Mouse (Mus musculus) hematopoietic stem cell, adult 5-6 weeks (primary cell): ENCODE data around the gene Fgf2. TPM values are rescaled to one million over a fixed set of nuclear protein-coding genes. Genes with fewer than 3 reads are reported as not detected.

Source experiments
- ATAC-seq, 2 experiments: fragments of 125-278 bp in 1 of 2; replicated peaks in 1 of 2; 2 replicates each; pipeline ENCODE4 v1.8.0; 2016 to 2017; ENCODE audit warnings: inconsistent platforms in 2 of 2, mild to moderate bottlenecking in 2 of 2, moderate number of reproducible peaks in 2 of 2, low read depth in 1 of 2, moderate TSS enrichment in 1 of 2; ENCODE audit not compliant: low FRiP score in 2 of 2, poor library complexity in 2 of 2, severe bottlenecking in 2 of 2, insufficient read depth in 1 of 2, low TSS enrichment in 1 of 2
- total RNA-seq: library from RNA; stranded (forward); fragments of 172-1452, 232-1000 nt; gene quantifications from 2 replicates; pipeline ENCODE4 v1.2.3, GENCODE M21; 2017

Gene Fgf2
- total RNA-seq, 1 experiment from 2014 or later = under 0.01 TPM

- no peak for ATAC-seq
Observed at GRCm38 (mm10) chr3:37455992-37456391, 107.8 kb downstream of the Fgf2 start.

Other genes starting within 250 kb of the Fgf2 start
- gene Il2, start 222.4 kb upstream of the Fgf2 start, total RNA-seq = not detected in 2 replicates
- not detected in 2 replicates for gene Il21, start 115.7 kb upstream of the Fgf2 start, total RNA-seq
- gene Bbs12, start 35.8 kb upstream of the Fgf2 start, total RNA-seq = 8.4 and 8.9 TPM in 2 replicates
- gene Cetn4, start 35.6 kb upstream of the Fgf2 start, total RNA-seq = 5.9 and 6.7 TPM in 2 replicates
- gene Spata5, start 71.5 kb downstream of the Fgf2 start, total RNA-seq = 114 and 219 TPM in 2 replicates
- 28.1 and 34.9 TPM in 2 replicates for gene Nudt6, start 71.9 kb downstream of the Fgf2 start, total RNA-seq